9 mouse cellular contexts compared by ENCODE assay signal in genomic region chr19:43442269-43442668, GRCm38 (mm10). TPM values are rescaled to one million over a fixed set of nuclear protein-coding genes. Genes with fewer than 3 reads are reported as not detected.
DNase-seq lines count a peak whose midpoint lies in the region; ATAC-seq and TF ChIP-seq lines count a peak whose summit lies in the region.
"Had no signal": no experiment of that assay in that cellular context is flagged by ENCODE, and none has a peak within 500 bp of the region (broad histone marks: within the 10 kb centered on the region; RNA-seq: fewer than 3 reads in every experiment).

No protein-coding gene starts in this region.

- no peak overlapping the region for H3K27ac ChIP-seq in kidney, adult 2 months (ENCODE audit: insufficient read depth, low read depth, low read length)
- no peak overlapping the region for H3K27ac ChIP-seq in hindbrain, embryonic 10.5 days
- H3K27ac ChIP-seq in midbrain, embryonic 16.5 days (ENCODE audit: low read length), result no peak overlapping the region
- H3K27ac ChIP-seq: limb, embryonic 15.5 days had no signal

- H3K4me1 ChIP-seq in kidney, adult 2 months (ENCODE audit: control insufficient read depth, insufficient read depth, low read length), result no peaks in the 10 kb centered on the region; the same call in 1 of the 2 replicates
- H3K4me1 ChIP-seq in hindbrain, embryonic 10.5 days (replicated peaks), result peaks cover 22% of the 10 kb centered on the region
- H3K4me1 ChIP-seq in midbrain, embryonic 16.5 days (ENCODE audit: control insufficient read depth, insufficient read depth, low read length), result 0 out of 2 replicates have a peak, but pooled peaks cover 6% of the 10 kb centered on the region

- H3K4me2 ChIP-seq in midbrain, embryonic 16.5 days (ENCODE audit: low read length), result peak overlapping the region; percentile 89

- ATAC-seq in midbrain, embryonic 16.5 days, result no peak
- ATAC-seq in megakaryocyte progenitor cell, adult 5-6 weeks (replicated peaks; ENCODE audit: poor library complexity), result no peak

- no peak overlapping the region for H3K4me3 ChIP-seq in kidney, adult 2 months (ENCODE audit: insufficient read depth, low read depth, low read length)
- H3K4me3 ChIP-seq in hindbrain, embryonic 10.5 days, result no peak overlapping the region
- peak overlapping the region; percentile 80 for H3K4me3 ChIP-seq in midbrain, embryonic 16.5 days (ENCODE audit: low read depth, low read length)

- no peak for TF ChIP-seq POLR2A in kidney, adult 2 months (IDR thresholded peaks at IDR 0.05; ENCODE audit: low read depth, low read length)

- H3K36me3 ChIP-seq in kidney, adult 2 months (ENCODE audit: control insufficient read depth, insufficient read depth, low read length), result no peaks in the 10 kb centered on the region
- 0 out of 2 replicates have a peak, but pooled peaks cover 4% of the 10 kb centered on the region for H3K36me3 ChIP-seq in hindbrain, embryonic 10.5 days
- no peaks in the 10 kb centered on the region for H3K36me3 ChIP-seq in midbrain, embryonic 16.5 days (ENCODE audit: control insufficient read depth, insufficient read depth, low read length)
- H3K36me3 ChIP-seq: limb, embryonic 15.5 days had no signal

- no peaks in the 10 kb centered on the region for H3K27me3 ChIP-seq in kidney, adult 2 months (replicated peaks; ENCODE audit: control insufficient read depth, insufficient read depth, low read length)
- H3K27me3 ChIP-seq in hindbrain, embryonic 10.5 days (ENCODE audit: insufficient read depth, poor library complexity, severe bottlenecking), result peaks cover 56% of the 10 kb centered on the region
- H3K27me3 ChIP-seq in midbrain, embryonic 16.5 days (ENCODE audit: control insufficient read depth, insufficient read depth, low read depth, low read length), result no peaks in the 10 kb centered on the region

- DNase-seq in kidney, adult 2 months, result peak; percentile 14
- no peak for DNase-seq in kidney, adult 9 months
- peak; percentile 55 for DNase-seq in ZHBTc4 (ENCODE audit: low read depth, low spot score)
- peak; percentile 12 for DNase-seq in hindbrain, embryonic 10.5 days (ENCODE audit: low spot score)
- DNase-seq in thymus, postnatal 0 days (ENCODE audit: low spot score), result no peak
- no peak for DNase-seq in adrenal gland, adult 18-20 months (ENCODE audit: low spot score in 2 of 2)

- H3K9me3 ChIP-seq in hindbrain, embryonic 10.5 days, result peaks cover 10% of the 10 kb centered on the region
- H3K9me3 ChIP-seq in midbrain, embryonic 16.5 days (replicated peaks; ENCODE audit: control insufficient read depth, low read length, poor library complexity, severe bottlenecking), result no peaks in the 10 kb centered on the region; the same call in 1 of the 2 replicates
- H3K9me3 ChIP-seq: limb, embryonic 15.5 days had no signal

- H3K9ac ChIP-seq in midbrain, embryonic 16.5 days (ENCODE audit: low read depth, low read length), result no peak overlapping the region
- H3K9ac ChIP-seq: limb, embryonic 15.5 days had no signal

- no peak for TF ChIP-seq CTCF in kidney, adult 2 months (conservative IDR thresholded peaks at IDR 0.05; ENCODE audit: insufficient read depth, insufficient read length, low read depth, low read length)

- WGBS in kidney, adult 2 months, result 25% methylated on average over 6 of the region's 6 CpGs
- WGBS in hindbrain, embryonic 10.5 days, result 40% methylated on average over 6 of the region's 6 CpGs
- 49% methylated on average over 6 of the region's 6 CpGs for WGBS in midbrain, embryonic 16.5 days

RNA-seq across cellular contexts. Expression of gene Cnnm1, which starts 2.0 kb away (rescaled TPM):
- polyA plus RNA-seq in kidney, adult 2 months (2012; rRNA removed), result 6.0 and 7.4 TPM in 2 replicates
- polyA plus RNA-seq in hindbrain, embryonic 10.5 days (2016; fragmentation: Nextera tagmentation; extraction: Ambion mirVana), result 0.34 and 0.35 TPM in 2 replicates
- 2.1 and 2.7 TPM in 2 replicates for polyA plus RNA-seq in midbrain, embryonic 16.5 days (2015; fragmentation: Nextera tagmentation; extraction: Ambion mirVana)
- polyA plus RNA-seq in thymus, postnatal 0 days (2015; fragmentation: Nextera tagmentation; extraction: Ambion mirVana), result 0.44 and 0.78 TPM in 2 replicates
- 0.02 and 0.12 TPM in 2 replicates for total RNA-seq in megakaryocyte progenitor cell, adult 5-6 weeks (2015)
- total RNA-seq in megakaryocyte progenitor cell, adult 5-6 weeks (2017), result 0.14 and 0.17 TPM in 2 replicates
- under 1 TPM; 0.29 to 0.33 TPM for total RNA-seq in adrenal gland, adult 18-20 months (2021)

RNA-seq across cellular contexts. Expression of gene Hpse2, which starts 54.1 kb away (rescaled TPM):
- 0.05 and 0.23 TPM in 2 replicates for polyA plus RNA-seq in kidney, adult 2 months (2012; rRNA removed)
- 0.70 and 2.7 TPM in 2 replicates for polyA plus RNA-seq in hindbrain, embryonic 10.5 days (2016; fragmentation: Nextera tagmentation; extraction: Ambion mirVana)
- 0.21 and 0.24 TPM in 2 replicates for polyA plus RNA-seq in midbrain, embryonic 16.5 days (2015; fragmentation: Nextera tagmentation; extraction: Ambion mirVana)
- polyA plus RNA-seq in thymus, postnatal 0 days (2015; fragmentation: Nextera tagmentation; extraction: Ambion mirVana), result 0.51 and 0.86 TPM in 2 replicates
- total RNA-seq in megakaryocyte progenitor cell, adult 5-6 weeks (2015), result not detected in 2 replicates
- not detected in 2 replicates for total RNA-seq in megakaryocyte progenitor cell, adult 5-6 weeks (2017)
- total RNA-seq in adrenal gland, adult 18-20 months (2021), result not detected

Comparison
In these comparisons a context has a peak if more than half of its experiments do, and no peak if none do; other contexts are left out.
1. DNase-seq: peak in kidney, adult 2 months (single experiment), ZHBTc4 (single experiment) and hindbrain, embryonic 10.5 days (single experiment); none in kidney, adult 9 months (single experiment), thymus, postnatal 0 days (single experiment) and adrenal gland, adult 18-20 months (0 of 2).